Mouse (Mus musculus) central nervous system, embryonic 14 days (tissue): ENCODE results near the gene Sec14l5. TPM values are rescaled to one million over a fixed set of nuclear protein-coding genes. Genes with fewer than 3 reads are reported as not detected.

Source experiments
- polyA plus RNA-seq: library from polyadenylated mRNA; depleted of rRNA; stranded (reverse); fragments of >200 nt; gene quantifications from 2 replicates; pipeline ENCODE4 v1.2.3, GENCODE M21; 2012; rRNA removed

Gene Sec14l5
- polyA plus RNA-seq: 1.1 and 1.4 TPM in 2 replicates

DNA sequence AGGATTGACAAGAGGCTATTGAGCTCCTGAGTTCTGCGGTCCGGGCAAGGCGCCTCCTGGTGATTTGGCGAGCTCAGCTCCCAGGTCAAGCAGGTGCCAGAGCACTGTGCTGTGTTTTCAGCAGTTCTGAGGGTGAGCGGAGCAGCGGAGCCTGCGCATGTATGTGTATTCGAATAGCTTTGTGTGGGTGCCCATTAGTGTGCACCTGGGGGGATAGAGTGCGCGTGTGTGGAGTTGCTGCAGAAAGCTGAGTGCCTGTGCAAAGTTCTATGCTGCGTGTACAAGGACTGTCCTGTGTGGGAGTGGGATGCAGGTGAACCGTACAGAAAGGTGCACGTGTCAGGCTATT, at the start of gene Sec14l5:
Gene Sec14l5, plus strand, starts transcription at position 73 of the 349 bp plus-strand sequence.

GRCm38 (mm10) chr16:5132401-5132801, 14.5 kb upstream of the Sec14l5 start, which contains the start of gene Ppl:
Gene Ppl, minus strand, starts transcription at chr16:5132421.

DNA sequence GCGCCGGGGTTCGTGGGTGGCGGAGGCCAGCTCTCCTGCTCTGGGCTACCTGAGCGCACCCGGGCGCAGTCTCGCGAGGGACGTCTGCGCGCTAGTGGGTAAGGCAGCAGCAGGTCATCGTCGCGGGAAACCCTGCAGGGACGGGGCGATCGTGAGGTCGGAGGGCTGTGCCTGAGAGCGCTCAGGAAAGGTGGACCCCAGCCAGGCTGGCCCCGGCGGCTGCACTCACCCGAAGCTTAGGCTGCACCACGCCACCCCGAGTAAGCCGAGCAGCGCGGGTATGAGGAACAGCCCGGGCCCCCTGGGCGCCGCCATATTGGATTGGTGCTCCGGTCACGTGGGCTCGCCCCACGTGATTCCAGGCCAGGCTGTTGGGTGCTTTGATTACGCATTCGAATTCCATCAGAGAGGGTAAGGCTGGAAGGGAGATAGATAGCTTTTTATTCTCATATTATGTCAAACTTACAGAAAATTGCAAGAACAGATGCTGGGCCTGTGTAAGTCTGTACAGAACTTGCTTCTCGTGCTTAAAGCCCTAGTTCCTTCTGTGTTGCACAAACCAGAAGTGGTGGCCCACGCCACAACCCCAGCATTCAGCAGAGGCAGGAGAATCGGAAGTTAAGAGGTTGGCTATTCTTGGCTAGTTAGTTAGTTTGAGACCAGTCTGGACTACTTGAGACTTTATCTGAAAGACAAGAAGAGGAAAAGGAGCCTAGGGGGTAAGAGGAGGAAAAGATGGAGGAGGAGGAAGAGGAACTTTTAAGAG, 56.9 kb downstream of the Sec14l5 start, which contains the start of gene Nagpa:
Gene Nagpa, minus strand, starts transcription at position 345 of the 766 bp plus-strand sequence.

DNA sequence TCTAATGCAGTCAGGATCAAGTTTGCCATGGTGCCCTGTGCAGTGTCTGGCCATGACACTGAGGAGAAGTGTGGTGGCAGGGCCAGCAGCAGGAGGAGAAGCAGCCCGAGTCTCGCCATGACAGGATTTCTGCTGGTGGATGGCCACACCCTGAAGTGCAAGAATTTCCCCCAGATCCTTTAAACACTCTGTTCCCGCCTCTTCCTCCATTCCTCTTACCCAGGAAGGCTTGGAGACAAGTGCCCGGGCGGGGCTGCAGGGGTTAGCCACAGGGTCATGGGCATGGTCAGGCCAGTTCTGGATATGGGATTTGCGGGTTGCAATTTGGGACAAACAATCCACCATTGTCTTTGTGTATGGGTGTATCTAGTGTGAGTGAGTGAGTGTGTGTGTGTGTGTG, 75.2 kb downstream of the Sec14l5 start, which contains the start of gene AU021092:
Gene AU021092, minus strand, starts transcription at position 160 of the 400 bp plus-strand sequence.

DNA sequence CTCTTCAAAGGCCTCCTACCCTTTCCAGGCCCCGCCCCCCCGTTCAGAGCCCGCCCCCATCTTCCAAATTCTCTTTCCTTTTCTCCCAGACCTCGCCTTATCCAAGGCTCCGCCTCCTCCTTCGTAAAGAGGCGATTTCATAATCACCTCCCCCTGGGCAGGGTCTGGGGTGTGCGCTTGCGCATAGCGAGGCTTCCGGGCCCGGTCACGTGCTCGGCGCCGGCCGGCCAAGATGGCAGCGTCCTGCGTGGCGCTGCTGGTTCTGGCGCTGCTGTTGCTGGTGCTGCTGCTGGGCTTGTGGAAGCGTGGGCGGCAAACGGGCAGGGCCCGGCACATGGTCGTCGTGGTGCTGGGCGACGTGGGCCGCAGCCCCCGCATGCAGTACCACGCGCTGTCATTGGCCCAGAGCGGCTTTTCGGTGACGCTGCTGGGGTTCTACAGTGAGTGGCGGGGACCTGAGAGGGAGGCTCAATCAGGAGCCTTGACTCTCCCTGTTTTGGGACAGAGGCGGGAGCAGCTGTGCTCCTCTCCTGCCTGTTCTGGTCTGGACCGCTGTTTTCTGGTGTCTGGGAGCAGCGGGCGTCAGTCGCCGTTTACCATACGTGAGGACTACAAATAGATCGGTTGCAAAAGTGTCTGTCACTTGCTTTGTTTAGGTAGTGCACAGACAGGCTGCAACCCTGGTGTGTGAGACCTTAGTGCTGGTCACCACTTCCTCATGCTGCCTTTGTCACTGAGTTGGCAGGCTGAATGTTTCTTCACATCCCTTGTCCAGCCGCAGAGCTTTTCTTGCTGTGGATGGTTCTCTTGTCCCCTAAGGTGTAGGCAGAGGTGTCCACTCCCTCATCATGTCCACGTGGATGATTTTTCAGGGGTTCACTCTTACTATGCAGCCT, 86.8 kb downstream of the Sec14l5 start, which contains the start of gene Alg1:
Gene Alg1, plus strand, starts transcription at position 204 of the 896 bp plus-strand sequence.

Other genes starting within 250 kb of the Sec14l5 start
- 101 and 106 TPM in 2 replicates for gene Nudt16l1, start 208.3 kb upstream of the Sec14l5 start, polyA plus RNA-seq
- 116 and 119 TPM in 2 replicates for gene Anks3, start 182.9 kb upstream of the Sec14l5 start, polyA plus RNA-seq
- not detected in 2 replicates for gene Sept12, start 149.3 kb upstream of the Sec14l5 start, polyA plus RNA-seq
- gene Smim22, start 139.8 kb upstream of the Sec14l5 start, polyA plus RNA-seq: 0.87 and 2.6 TPM in 2 replicates
- gene Rogdi, start 133.6 kb upstream of the Sec14l5 start, polyA plus RNA-seq: 133 and 146 TPM in 2 replicates
- 155 and 173 TPM in 2 replicates for gene Glyr1, start 97.2 kb upstream of the Sec14l5 start, polyA plus RNA-seq
- gene Ubn1, start 97.1 kb upstream of the Sec14l5 start, polyA plus RNA-seq: 29.5 and 30.5 TPM in 2 replicates
- gene Ppl, start 14.7 kb upstream of the Sec14l5 start, polyA plus RNA-seq: 0.15 and 1.8 TPM in 2 replicates
- 9.8 and 12.6 TPM in 2 replicates for gene Nagpa, start 56.9 kb downstream of the Sec14l5 start, polyA plus RNA-seq
- 10.9 and 14.9 TPM in 2 replicates for gene AU021092, start 75.2 kb downstream of the Sec14l5 start, polyA plus RNA-seq
- gene Alg1, start 86.5 kb downstream of the Sec14l5 start, polyA plus RNA-seq: 48.7 and 54.2 TPM in 2 replicates
- 13.9 and 16.0 TPM in 2 replicates for gene Eef2kmt, start 108.9 kb downstream of the Sec14l5 start, polyA plus RNA-seq